8 mouse cellular contexts compared by ENCODE assay signal in the genomic region with DNA sequence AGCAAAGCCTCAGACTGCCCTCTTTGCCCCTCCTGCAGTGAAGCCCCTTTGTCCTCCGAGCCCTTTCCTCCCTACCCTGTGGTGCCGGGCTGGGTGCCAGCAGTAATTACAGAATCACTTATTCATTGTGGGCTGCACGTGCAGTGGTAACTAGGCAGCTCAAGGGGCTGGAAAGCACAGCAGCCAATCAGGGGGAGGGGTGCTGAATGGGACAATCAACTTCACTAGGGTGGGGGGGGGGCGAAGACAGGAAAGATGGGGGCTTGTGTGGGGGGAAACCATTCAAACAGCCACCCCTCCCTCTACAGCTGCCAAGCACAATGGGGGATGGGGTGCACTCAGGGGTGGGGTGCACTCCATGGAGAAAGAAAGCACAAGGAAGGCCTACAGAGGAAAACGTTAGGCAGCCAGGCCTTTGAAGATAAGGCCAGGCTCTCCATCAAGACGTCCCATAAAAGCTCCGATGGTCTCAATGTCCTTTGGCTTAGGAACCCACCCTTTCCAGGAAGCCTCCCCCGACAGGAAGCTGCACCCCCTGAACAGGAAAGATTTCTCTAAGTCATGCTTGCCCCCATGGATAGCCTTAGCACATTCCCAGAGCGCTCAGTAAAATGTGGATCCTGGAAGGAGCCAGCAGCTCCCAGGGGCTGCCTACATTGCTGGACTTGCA. TPM values are rescaled to one million over a fixed set of nuclear protein-coding genes. Genes with fewer than 3 reads are reported as not detected.
DNase-seq lines count a peak whose midpoint lies in the region; ATAC-seq and TF ChIP-seq lines count a peak whose summit lies in the region.
"Had no signal": no experiment of that assay in that cellular context is flagged by ENCODE, and none has a peak within 500 bp of the region (broad histone marks: within the 10 kb centered on the region; RNA-seq: fewer than 3 reads in every experiment).

No protein-coding gene starts in this region.

- peak overlapping the region; percentile 65 for H3K27ac ChIP-seq in heart, postnatal 0 days (ENCODE audit: low read depth)
- no peak overlapping the region for H3K27ac ChIP-seq in liver, embryonic 16.5 days (ENCODE audit: low read length)

- no peak overlapping the region for H3K4me2 ChIP-seq in heart, postnatal 0 days (ENCODE audit: low read depth, low read length)
- H3K4me2 ChIP-seq in liver, embryonic 16.5 days (ENCODE audit: low read depth, low read length) = no peak overlapping the region

- H3K36me3 ChIP-seq in heart, postnatal 0 days (replicated peaks; ENCODE audit: control insufficient read depth, insufficient read depth, low read length) = no peaks in the 10 kb centered on the region
- H3K36me3 ChIP-seq in liver, embryonic 16.5 days (ENCODE audit: control insufficient read depth, insufficient read depth) = no peaks in the 10 kb centered on the region

- DNase-seq in adrenal gland, adult 8-10 months = peak; percentile 32
- peak; percentile 39 for DNase-seq in embryo, embryonic 10.5 days (ENCODE audit: low spot score)
- DNase-seq in heart, postnatal 0 days (ENCODE audit: low spot score) = peak; percentile 44
- peak; percentile 28 to 34 for DNase-seq in layer of hippocampus, adult 18-20 months (ENCODE audit: low spot score in 2 of 2)
- peak; percentile 98 for DNase-seq in retina, postnatal 1 day
- no peak for DNase-seq in spleen, postnatal 36 days (ENCODE audit: low spot score in 2 of 2)

- H3K27me3 ChIP-seq in heart, postnatal 0 days (ENCODE audit: control insufficient read depth, insufficient read depth, low read length) = no peaks in the 10 kb centered on the region
- H3K27me3 ChIP-seq in liver, embryonic 16.5 days (ENCODE audit: control insufficient read depth, insufficient read depth, low read depth, low read length) = no peaks in the 10 kb centered on the region

- peak; percentile 80 for ATAC-seq in heart, postnatal 0 days (ENCODE audit: insufficient read depth, low read depth)
- peak; percentile 51 for ATAC-seq in liver, embryonic 16.5 days (ENCODE audit: low read depth)

- TF ChIP-seq CTCF in heart, postnatal 0 days (IDR thresholded peaks at IDR 0.05; ENCODE audit: low read depth) = no peak

- TF ChIP-seq EP300 in heart, postnatal 0 days (IDR thresholded peaks at IDR 0.05; ENCODE audit: low read depth) = peak; percentile 72

- no peaks in the 10 kb centered on the region for H3K9me3 ChIP-seq in heart, postnatal 0 days (replicated peaks; ENCODE audit: control insufficient read depth, low read length)
- no peaks in the 10 kb centered on the region for H3K9me3 ChIP-seq in liver, embryonic 16.5 days (replicated peaks; ENCODE audit: control insufficient read depth, low read length)

- H3K9ac ChIP-seq in heart, postnatal 0 days (replicated peaks; ENCODE audit: low read depth, low read length) = no peak overlapping the region
- H3K9ac ChIP-seq in liver, embryonic 16.5 days (ENCODE audit: low read depth, low read length) = no peak overlapping the region

- H3K4me3 ChIP-seq in heart, postnatal 0 days (ENCODE audit: low read depth, low read length) = no peak overlapping the region
- no peak overlapping the region for H3K4me3 ChIP-seq in liver, embryonic 16.5 days (ENCODE audit: low read depth, low read length)

- 20% methylated on average over 9 of the region's 9 CpGs for WGBS in heart, postnatal 0 days
- 24% methylated on average over 9 of the region's 9 CpGs for WGBS in liver, embryonic 16.5 days (ENCODE audit: insufficient replicate concordance)

- H3K4me1 ChIP-seq in heart, postnatal 0 days (ENCODE audit: control insufficient read depth, insufficient read depth) = peaks cover 11% of the 10 kb centered on the region
- H3K4me1 ChIP-seq in liver, embryonic 16.5 days (ENCODE audit: control insufficient read depth, low read depth, low read length) = no peaks in the 10 kb centered on the region

RNA-seq across cellular contexts. Expression of a gene that starts 22.8 kb away (rescaled TPM):
- total RNA-seq in adrenal gland, adult 8-10 months (2022) = under 1 TPM in 3 of 4 experiments, not detected in 1; 0.25 to 0.49 (median 0.38) TPM
- total RNA-seq in heart, postnatal 0 days (2014; rRNA removed; ENCODE audit: low replicate concordance) = not detected in 2 replicates
- 0.08 TPM in 1 of 2 replicates, not detected in the other for polyA plus RNA-seq in heart, postnatal 0 days (2015; fragmentation: Nextera tagmentation; extraction: Ambion mirVana)
- total RNA-seq in layer of hippocampus, adult 18-20 months (2021) = not detected
- not detected in 2 replicates for polyA plus RNA-seq in liver, embryonic 16.5 days (2015; fragmentation: Nextera tagmentation; extraction: Ambion mirVana)
- polyA plus RNA-seq: small intestine, adult 2 months had no signal

RNA-seq across cellular contexts. Expression of a gene that starts 42.0 kb away (rescaled TPM):
- 10 to 100 TPM; 11.8 to 20.3 (median 15.2) TPM for total RNA-seq in adrenal gland, adult 8-10 months (2022)
- total RNA-seq in heart, postnatal 0 days (2014; rRNA removed; ENCODE audit: low replicate concordance) = 8.4 and 42.5 TPM in 2 replicates
- 6.1 and 6.2 TPM in 2 replicates for polyA plus RNA-seq in heart, postnatal 0 days (2015; fragmentation: Nextera tagmentation; extraction: Ambion mirVana)
- 1 to 10 TPM; 3.0 to 3.7 TPM for total RNA-seq in layer of hippocampus, adult 18-20 months (2021)
- polyA plus RNA-seq in liver, embryonic 16.5 days (2015; fragmentation: Nextera tagmentation; extraction: Ambion mirVana) = 1.0 and 1.4 TPM in 2 replicates

Comparison
In these comparisons a context has a peak if more than half of its experiments do, and no peak if none do; other contexts are left out.
1. DNase-seq: peak in adrenal gland, adult 8-10 months (single experiment), embryo, embryonic 10.5 days (single experiment), heart, postnatal 0 days (single experiment), layer of hippocampus, adult 18-20 months (2 of 2) and retina, postnatal 1 day (single experiment); none in spleen, postnatal 36 days (0 of 2).